Mouse (Mus musculus) myocyte (in vitro differentiated cells): Measurements from ENCODE around the gene Hnrnpc.

Experiments used
- CEBPB ChIP-seq: IDR thresholded peaks from 2 replicates; pipeline ENCODE4 v1.6.1; 2011; ENCODE audit warnings: mild to moderate bottlenecking, moderate library complexity; ENCODE audit not compliant: poor library complexity, insufficient read depth, severe bottlenecking
- E2F4 ChIP-seq: IDR thresholded peaks from one replicate; pipeline ENCODE4 v1.6.1; 2011; ENCODE audit warnings: mild to moderate bottlenecking, control low read depth, moderate library complexity; ENCODE audit not compliant: insufficient read depth
- MAX ChIP-seq: IDR thresholded peaks from one replicate; pipeline ENCODE4 v1.6.1; 2011; ENCODE audit warnings: low read depth, mild to moderate bottlenecking, control low read depth
- MYOD1 ChIP-seq, 3 experiments: IDR thresholded peaks; one replicate each; pipeline ENCODE4 v1.6.1; 2011; ENCODE audit warnings: control low read depth in 2 of 3, low read depth in 2 of 3, mild to moderate bottlenecking in 2 of 3, moderate library complexity in 1 of 3; ENCODE audit not compliant: insufficient read length in 2 of 3, control insufficient read depth in 1 of 3
- POLR2A ChIP-seq: IDR thresholded peaks from one replicate; pipeline ENCODE4 v1.6.1; 2011; ENCODE audit warnings: low read depth, mild to moderate bottlenecking, control low read depth, moderate library complexity; ENCODE audit not compliant: insufficient read length
- POLR2AphosphoS2 ChIP-seq: IDR thresholded peaks from one replicate; pipeline ENCODE4 v1.6.1; 2011; ENCODE audit warnings: low read depth, control low read depth; ENCODE audit not compliant: insufficient read length
- SRF ChIP-seq: IDR thresholded peaks from one replicate; pipeline ENCODE4 v1.6.1; 2011; ENCODE audit warnings: low read depth; ENCODE audit not compliant: control insufficient read depth, insufficient read length
- TCF12 ChIP-seq: IDR thresholded peaks from one replicate; pipeline ENCODE4 v1.6.1; 2011; ENCODE audit warnings: mild to moderate bottlenecking, control low read depth; ENCODE audit not compliant: poor library complexity, insufficient read depth, severe bottlenecking
- TCF3 ChIP-seq: IDR thresholded peaks from one replicate; pipeline ENCODE4 v1.6.1; 2011; ENCODE audit warnings: low read depth, control low read depth; ENCODE audit not compliant: insufficient read length
- USF1 ChIP-seq: IDR thresholded peaks from one replicate; pipeline ENCODE4 v1.6.1; 2011; ENCODE audit warnings: low read depth, mild to moderate bottlenecking, control low read depth, moderate library complexity

DNA sequence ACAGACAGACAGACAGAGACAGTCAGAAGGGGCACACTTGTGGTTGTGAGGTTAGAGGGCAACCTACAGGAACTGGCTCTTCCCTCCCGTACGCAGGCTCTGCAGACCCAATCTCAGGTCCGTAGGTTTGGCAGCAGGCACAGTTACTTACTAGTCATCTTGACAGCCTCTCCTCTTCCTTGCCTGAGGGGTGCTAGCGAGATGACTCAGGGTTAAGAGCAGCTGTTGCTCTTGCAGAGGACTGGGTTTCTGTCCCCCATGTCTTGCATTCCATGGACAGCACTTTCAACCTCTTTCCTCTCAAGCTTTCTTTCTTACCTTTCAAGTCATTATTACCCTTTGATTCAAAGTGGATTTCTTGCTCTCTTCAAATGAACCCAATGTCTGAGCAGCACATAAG, 40.3 kb upstream of the Hnrnpc start:
- TF ChIP-seq POLR2AphosphoS2 (no peak), MAX (no peak), POLR2A (no peak), TCF12 (no peak), USF1 (no peak), MYOD1 (IDR thresholded peaks at IDR 0.05; ENCODE audit: control insufficient read depth in 1 of 3, insufficient read length in 2 of 3, low read depth in 2 of 3) (peak in 2 of 3 experiments; percentile 66 to 74), E2F4 (no peak), CEBPB (no peak), TCF3 (no peak), SRF (no peak)
